Mouse (Mus musculus) heart, embryonic 10.5 days (tissue): ENCODE results near the gene Tpk1. TPM values are rescaled to one million over a fixed set of nuclear protein-coding genes. Genes with fewer than 3 reads are reported as not detected.

Source experiments
- DNase-seq: peaks from one replicate; pipeline ENCODE4 v3.0.0-alpha.2; 2017; ENCODE audit warnings: low spot score
- H3K27ac ChIP-seq: fragments of 300-500 bp; sonication (generic); 2 replicates; pipeline ENCODE4 v1.5.1; 2016; ENCODE audit warnings: mild to moderate bottlenecking
- H3K27me3 ChIP-seq: fragments of 300-500 bp; sonication (generic); 2 replicates; pipeline ENCODE4 v1.6.1; 2016; ENCODE audit warnings: mild to moderate bottlenecking; ENCODE audit not compliant: poor library complexity, insufficient read depth, severe bottlenecking
- H3K36me3 ChIP-seq: fragments of 300-500 bp; sonication (generic); 2 replicates; pipeline ENCODE4 v1.6.1; 2016; ENCODE audit warnings: mild to moderate bottlenecking, moderate library complexity
- H3K4me1 ChIP-seq: fragments of 300-500 bp; sonication (generic); 2 replicates; pipeline ENCODE4 v1.6.1; 2016; ENCODE audit warnings: mild to moderate bottlenecking
- H3K4me3 ChIP-seq: fragments of 300-500 bp; sonication (generic); 2 replicates; pipeline ENCODE4 v1.5.1; 2016; ENCODE audit warnings: mild to moderate bottlenecking, moderate library complexity
- H3K9me3 ChIP-seq: fragments of 300-500 bp; sonication (generic); 2 replicates; pipeline ENCODE4 v1.6.1; 2016; ENCODE audit warnings: mild to moderate bottlenecking, moderate library complexity
- WGBS: fragments of 180-500 bp; shearing (Covaris S2); methylation state at CpG from one replicate; pipeline ENCODE4 v1.1.7; 2016; 5-methylcytosine and 5-hydroxymethylcytosine counted together
- polyA plus RNA-seq: library from polyadenylated mRNA; unstranded; fragments of >200 nt; fragmentation: Nextera tagmentation; extraction: Ambion mirVana; gene quantifications from 2 replicates; pipeline ENCODE4 v1.2.1, GENCODE M21; 2016

Tpk1 gene
- polyA plus RNA-seq, 1 experiment from 2014 or later: 5.7 TPM

DNA sequence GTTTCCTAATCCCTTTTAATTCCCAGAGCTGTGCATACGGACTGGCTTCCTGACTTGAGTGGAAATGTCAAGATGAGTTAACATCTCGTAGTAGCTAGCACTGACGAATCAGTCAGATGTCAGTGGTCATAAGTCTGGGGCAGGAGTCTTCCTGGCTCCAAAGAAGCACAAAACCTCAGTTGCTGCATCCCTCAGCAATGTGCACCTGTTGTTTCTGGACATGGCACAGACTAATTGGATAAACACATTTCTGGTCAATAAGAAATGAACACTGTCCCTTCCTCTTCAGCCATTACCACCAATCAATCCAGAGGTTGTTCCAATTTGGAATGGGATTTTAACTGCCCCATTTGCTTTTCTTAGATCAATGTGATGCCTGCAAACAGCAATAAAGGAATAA is 281.2 kb downstream of the Tpk1 start:
- WGBS: 69% methylated on average over 3 of the region's 3 CpGs
- no peaks in the 10 kb centered on the region for H3K9me3 ChIP-seq
- peaks cover 7% of the 10 kb centered on the region for H3K4me1 ChIP-seq

DNA sequence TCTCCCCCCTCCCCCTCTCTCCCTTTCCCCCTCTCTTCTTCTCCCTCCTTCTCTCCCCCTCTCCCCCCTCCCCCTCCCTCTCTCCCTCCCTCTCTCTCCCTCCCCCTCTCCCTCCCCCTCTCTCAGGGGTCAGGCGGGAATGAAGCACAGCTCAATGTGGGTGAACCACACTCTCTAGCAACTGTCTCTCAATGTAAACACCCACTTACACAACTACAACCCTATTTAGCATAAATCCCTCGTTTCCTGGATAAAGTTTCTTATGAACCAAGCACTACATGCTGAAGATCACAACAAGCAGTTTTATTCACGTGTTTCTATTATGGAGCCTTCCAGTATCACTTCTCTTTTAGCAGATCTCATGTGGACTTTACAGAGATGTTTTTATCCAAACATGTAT is 281.8 kb downstream of the Tpk1 start:
- WGBS: 81% methylated on average over 3 of the region's 3 CpGs

More for the DNA sequence above, 281.2 kb downstream of the Tpk1 start:
- no peak overlapping the region for H3K27ac ChIP-seq
- no peak for DNase-seq
- H3K4me3 ChIP-seq: no peak overlapping the region
- no peaks in the 10 kb centered on the region for H3K36me3 ChIP-seq
- H3K27me3 ChIP-seq: no peaks in the 10 kb centered on the region

DNA sequence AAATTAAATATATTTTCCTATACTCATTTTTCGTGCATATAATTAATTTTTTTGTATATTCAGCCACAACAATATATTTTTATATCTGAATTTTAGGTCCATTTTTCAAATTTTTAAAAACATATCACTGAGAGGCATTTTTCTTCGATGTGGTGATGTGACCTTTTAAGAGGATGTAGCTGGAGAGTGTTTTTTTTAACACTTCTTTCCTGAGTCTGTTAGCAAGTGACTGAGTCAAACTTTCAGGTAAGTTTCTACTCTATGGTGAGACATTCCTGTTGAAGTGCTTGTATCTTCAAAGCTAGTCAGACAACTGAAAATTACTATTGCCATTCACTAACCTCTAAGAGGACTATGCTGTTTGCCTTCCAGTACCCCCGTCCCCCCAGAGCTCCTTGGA is 283.3 kb downstream of the Tpk1 start:
- H3K4me3 ChIP-seq: no peak overlapping the region
- H3K27ac ChIP-seq: no peak overlapping the region
- WGBS: 80% methylated on average over 3 of the region's 3 CpGs
- no peaks in the 10 kb centered on the region for H3K9me3 ChIP-seq
- peaks cover 7% of the 10 kb centered on the region for H3K4me1 ChIP-seq
- no peaks in the 10 kb centered on the region for H3K27me3 ChIP-seq
- H3K36me3 ChIP-seq: no peaks in the 10 kb centered on the region
- DNase-seq: no peak

More for the DNA sequence above, 281.8 kb downstream of the Tpk1 start:
- peaks cover 7% of the 10 kb centered on the region for H3K4me1 ChIP-seq
- no peaks in the 10 kb centered on the region for H3K9me3 ChIP-seq
- no peak overlapping the region for H3K4me3 ChIP-seq
- H3K27me3 ChIP-seq: no peaks in the 10 kb centered on the region
- H3K36me3 ChIP-seq: no peaks in the 10 kb centered on the region
- no peak for DNase-seq
- no peak overlapping the region for H3K27ac ChIP-seq

DNA sequence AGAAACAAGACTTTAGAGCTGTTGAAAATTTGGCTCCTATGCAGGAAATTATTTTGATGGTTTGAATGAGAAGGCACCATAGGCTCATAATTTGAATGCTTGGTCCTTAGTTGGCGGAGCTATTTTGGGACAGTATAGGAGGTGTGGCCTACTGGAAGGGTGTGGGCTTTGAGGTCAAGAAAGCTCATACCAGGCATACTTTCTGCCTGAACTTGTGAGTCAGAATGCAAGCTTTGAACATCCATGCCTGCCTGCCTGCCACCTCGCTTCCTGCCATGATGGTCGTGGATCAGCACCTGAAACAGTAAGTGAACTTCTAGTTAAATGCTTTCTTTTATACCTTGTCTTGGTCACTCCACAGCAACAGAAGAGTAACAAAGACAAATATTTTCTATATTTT is 283.8 kb downstream of the Tpk1 start:
- Histone ChIP-seq H3K27me3 (no peaks in the 10 kb centered on the region), H3K9me3 (no peaks in the 10 kb centered on the region), H3K36me3 (no peaks in the 10 kb centered on the region), H3K27ac (no peak overlapping the region), H3K4me3 (no peak overlapping the region), H3K4me1 (peaks cover 2% of the 10 kb centered on the region)
- DNase-seq: no peak
- WGBS: 46% methylated on average over 3 of the region's 3 CpGs

DNA sequence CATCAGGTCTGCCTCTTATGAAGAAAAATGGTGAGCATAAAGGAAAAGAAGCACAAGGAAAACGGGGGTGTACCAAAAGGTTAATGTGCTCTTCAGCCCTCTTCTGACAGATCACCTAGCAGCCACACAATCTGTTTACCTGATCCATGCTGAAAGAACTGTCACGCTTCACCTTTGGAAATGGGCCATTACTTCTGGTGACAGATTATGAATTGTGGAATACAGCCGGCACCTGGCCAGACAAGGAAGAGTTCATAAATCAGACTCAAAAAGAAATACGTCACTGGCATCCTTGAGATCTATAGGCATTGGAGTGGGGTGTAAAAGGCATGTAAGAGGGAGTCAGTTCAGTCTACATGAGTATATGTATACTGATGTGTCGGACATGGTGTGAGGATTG is 292.9 kb downstream of the Tpk1 start:
- WGBS: 84% methylated on average over 5 of the region's 5 CpGs
- no peak overlapping the region for H3K27ac ChIP-seq
- H3K4me3 ChIP-seq: no peak overlapping the region
- H3K36me3 ChIP-seq: no peaks in the 10 kb centered on the region
- H3K4me1 ChIP-seq: no peaks in the 10 kb centered on the region
- no peaks in the 10 kb centered on the region for H3K9me3 ChIP-seq
- H3K27me3 ChIP-seq: no peaks in the 10 kb centered on the region
- DNase-seq: no peak

DNA sequence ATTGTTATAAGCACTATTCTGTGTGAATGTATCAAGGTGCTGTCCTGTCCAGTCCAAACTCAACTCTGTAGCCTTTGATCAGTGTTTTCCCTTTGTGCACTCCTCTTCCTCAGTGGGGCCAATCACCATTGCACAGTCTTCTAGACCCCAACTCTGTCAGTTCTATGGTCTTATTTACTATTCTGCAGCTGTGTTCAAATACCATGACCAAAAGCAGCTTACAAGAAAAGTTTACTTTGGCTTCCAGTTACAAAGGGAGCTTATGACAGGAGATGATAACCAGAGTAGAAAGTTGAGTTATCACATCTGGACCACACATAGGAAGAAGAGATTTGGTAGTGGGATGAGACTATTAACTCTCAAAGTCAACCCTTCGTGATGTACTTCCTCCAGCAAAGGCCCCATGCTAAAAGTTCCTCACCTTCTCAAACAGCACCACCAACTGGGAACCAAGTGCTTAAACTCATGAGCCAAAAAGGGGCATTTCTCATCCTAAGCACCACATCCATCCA is 298.6 kb downstream of the Tpk1 start:
- no peaks in the 10 kb centered on the region for H3K27me3 ChIP-seq
- no peak for DNase-seq
- WGBS: 69% methylated on average over 1 of the region's 1 CpGs
- no peaks in the 10 kb centered on the region for H3K4me1 ChIP-seq
- no peak overlapping the region for H3K27ac ChIP-seq
- H3K36me3 ChIP-seq: no peaks in the 10 kb centered on the region
- no peak overlapping the region for H3K4me3 ChIP-seq
- H3K9me3 ChIP-seq: no peaks in the 10 kb centered on the region

DNA sequence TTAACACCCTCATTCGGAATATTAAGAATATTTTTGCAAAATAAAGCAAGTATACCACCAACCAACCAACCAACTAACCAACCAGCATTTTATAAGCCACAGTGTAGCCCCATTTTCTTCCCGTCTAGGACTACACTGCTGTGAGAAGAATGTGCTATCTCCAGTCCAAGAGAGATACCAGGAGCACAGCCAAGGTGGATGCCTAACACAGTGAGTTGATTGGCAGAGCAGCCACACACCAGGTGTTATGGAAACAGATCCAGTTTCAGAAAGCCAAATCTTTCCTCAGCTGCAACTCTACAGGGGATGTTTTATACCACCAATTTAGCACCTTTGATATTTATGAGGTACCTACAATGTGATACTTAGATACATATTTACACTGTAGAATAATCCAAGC is 299.1 kb downstream of the Tpk1 start:
- Histone ChIP-seq H3K36me3 (no peaks in the 10 kb centered on the region), H3K4me3 (no peak overlapping the region), H3K9me3 (no peaks in the 10 kb centered on the region), H3K27me3 (no peaks in the 10 kb centered on the region), H3K4me1 (no peaks in the 10 kb centered on the region), H3K27ac (no peak overlapping the region)
- WGBS: 66% methylated on average over 2 of the region's 2 CpGs
- DNase-seq: no peak

DNA sequence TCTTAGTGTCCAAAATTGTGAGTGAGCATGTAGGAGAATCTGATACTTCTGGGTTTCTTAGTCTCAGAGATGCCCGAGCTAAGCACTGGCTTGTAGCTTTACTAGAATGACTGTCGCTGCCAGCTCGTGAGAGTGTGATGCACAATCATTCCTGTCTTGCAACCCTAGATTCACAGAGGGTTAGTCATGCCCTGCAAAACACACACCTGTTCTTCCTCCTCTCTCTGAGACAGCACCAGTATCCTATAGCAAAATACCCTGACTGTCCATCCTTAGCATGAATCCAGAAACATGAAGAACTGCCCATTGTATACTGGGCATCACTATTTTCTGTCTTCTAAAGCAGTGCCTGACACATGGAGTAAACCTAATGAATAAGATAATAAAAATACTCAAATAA is 302.2 kb downstream of the Tpk1 start:
- DNase-seq: no peak
- H3K4me1 ChIP-seq: no peaks in the 10 kb centered on the region
- H3K9me3 ChIP-seq: no peaks in the 10 kb centered on the region
- H3K27me3 ChIP-seq: no peaks in the 10 kb centered on the region
- no peak overlapping the region for H3K27ac ChIP-seq
- no peaks in the 10 kb centered on the region for H3K36me3 ChIP-seq
- no peak overlapping the region for H3K4me3 ChIP-seq
- 82% methylated on average over 3 of the region's 3 CpGs for WGBS

DNA sequence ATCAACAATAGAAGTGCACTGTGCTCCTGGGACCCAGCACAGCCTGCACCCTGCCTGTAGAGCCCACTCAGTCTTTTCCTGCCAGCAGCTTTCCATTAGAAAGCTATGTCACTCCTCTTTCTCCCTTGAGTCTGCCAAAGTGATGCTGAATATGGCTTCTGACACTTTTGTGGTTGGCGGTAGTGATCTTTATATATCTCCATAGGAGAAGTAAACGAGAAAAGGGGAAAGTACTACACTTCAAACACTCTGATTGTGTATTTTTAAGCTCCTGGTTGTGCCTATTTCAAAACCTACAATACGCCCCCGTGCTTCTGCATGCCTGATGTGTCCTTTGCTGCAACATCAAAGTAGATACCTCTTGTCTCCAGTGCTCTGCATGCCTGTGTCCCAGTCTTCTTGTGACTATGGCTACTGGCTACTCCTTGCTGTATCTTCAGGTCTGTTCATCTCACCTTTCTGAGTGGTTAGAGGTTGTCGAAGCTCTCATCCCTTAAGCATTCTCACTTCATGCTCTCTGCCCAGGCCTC is 302.7 kb downstream of the Tpk1 start:
- Histone ChIP-seq H3K36me3 (no peaks in the 10 kb centered on the region), H3K27me3 (no peaks in the 10 kb centered on the region), H3K27ac (no peak overlapping the region), H3K4me3 (no peak overlapping the region), H3K9me3 (no peaks in the 10 kb centered on the region), H3K4me1 (no peaks in the 10 kb centered on the region)
- WGBS: 81% methylated on average over 5 of the region's 5 CpGs
- DNase-seq: no peak

DNA sequence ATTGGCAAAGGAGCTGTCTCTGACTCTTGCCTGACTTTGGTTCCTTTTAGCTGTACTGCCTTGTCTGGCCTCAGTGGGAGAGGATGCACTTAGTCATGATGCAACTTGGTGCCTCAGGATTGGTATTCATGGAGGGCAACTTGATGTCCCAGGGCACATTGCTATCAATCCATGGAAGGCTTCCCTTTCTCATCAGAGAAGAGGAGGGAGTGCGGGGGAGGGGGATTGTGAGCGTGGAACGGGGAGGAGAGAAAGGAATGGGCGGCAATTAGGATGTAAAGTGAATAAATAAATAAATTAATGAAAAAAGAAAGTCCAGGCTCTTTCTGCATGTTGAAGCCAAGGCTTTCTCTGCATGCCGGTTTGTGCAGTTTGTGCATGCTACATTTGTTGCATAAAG is 304.8 kb downstream of the Tpk1 start:
- Histone ChIP-seq H3K4me1 (no peaks in the 10 kb centered on the region), H3K9me3 (no peaks in the 10 kb centered on the region), H3K27me3 (no peaks in the 10 kb centered on the region), H3K4me3 (no peak overlapping the region), H3K27ac (no peak overlapping the region), H3K36me3 (no peaks in the 10 kb centered on the region)
- no peak for DNase-seq
- 52% methylated on average over 5 of the region's 5 CpGs for WGBS

DNA sequence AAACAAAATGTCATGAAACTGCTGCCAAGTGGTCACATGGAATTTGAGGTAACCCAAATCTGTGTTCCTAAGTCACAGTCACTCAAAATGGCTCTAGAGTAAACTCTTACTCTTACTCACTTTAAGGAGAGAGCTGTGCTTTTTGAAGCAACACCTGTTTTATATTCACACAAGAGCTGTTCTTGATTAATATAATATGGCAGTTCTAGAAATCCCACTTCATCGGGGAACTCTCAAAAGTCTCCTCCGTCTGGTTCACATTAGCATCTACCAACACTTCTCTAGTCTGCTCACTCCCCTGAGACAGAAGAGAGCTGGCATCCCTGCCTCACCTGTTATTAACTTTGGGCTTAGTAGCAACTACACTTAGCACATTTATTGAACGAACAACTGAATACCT is 305.9 kb downstream of the Tpk1 start:
- H3K27me3 ChIP-seq: no peaks in the 10 kb centered on the region
- H3K4me1 ChIP-seq: no peaks in the 10 kb centered on the region
- H3K4me3 ChIP-seq: no peak overlapping the region
- H3K36me3 ChIP-seq: no peaks in the 10 kb centered on the region
- no peaks in the 10 kb centered on the region for H3K9me3 ChIP-seq
- 80% methylated on average over 3 of the region's 3 CpGs for WGBS
- no peak for DNase-seq
- no peak overlapping the region for H3K27ac ChIP-seq

DNA sequence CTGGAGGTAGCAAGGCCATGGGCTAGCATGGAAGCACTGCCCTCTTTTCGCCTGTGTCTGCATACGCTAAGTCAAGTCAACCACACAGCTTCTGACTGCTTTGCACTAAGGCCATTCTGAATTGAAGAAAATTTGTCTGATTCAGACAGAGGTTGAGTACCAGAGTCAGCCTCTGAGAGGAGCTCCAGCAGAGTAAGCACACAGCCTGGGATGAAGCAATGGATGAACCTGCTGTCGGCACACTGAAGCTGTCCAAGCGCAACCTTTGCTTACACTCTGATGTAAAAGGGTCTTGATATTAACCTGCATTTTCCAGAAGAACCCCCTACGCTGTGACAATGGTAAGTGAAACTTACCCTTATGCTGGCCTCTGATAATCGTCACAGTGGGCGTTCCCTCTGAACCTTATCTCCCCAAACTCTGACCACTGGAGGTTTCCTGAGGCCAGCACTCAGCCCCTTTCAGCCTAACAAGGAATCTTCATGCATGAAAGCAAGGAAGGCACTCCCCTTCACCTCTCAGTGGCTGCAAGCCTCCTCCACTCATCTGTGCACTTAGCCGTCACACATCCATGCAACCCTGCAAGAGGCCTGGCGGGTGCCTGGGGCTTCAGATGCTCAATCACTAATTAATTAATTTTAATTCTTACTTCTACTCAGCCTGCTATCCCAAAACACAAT is 311.4 kb downstream of the Tpk1 start:
- Histone ChIP-seq H3K4me1 (peaks cover 7% of the 10 kb centered on the region; the same call in 1 of the 2 replicates), H3K9me3 (no peaks in the 10 kb centered on the region), H3K4me3 (peak overlapping the region; percentile 5; the same call in 1 of the 2 replicates), H3K27ac (no peak overlapping the region), H3K27me3 (no peaks in the 10 kb centered on the region), H3K36me3 (no peaks in the 10 kb centered on the region)
- no peak for DNase-seq
- 46% methylated on average over 9 of the region's 9 CpGs for WGBS

DNA sequence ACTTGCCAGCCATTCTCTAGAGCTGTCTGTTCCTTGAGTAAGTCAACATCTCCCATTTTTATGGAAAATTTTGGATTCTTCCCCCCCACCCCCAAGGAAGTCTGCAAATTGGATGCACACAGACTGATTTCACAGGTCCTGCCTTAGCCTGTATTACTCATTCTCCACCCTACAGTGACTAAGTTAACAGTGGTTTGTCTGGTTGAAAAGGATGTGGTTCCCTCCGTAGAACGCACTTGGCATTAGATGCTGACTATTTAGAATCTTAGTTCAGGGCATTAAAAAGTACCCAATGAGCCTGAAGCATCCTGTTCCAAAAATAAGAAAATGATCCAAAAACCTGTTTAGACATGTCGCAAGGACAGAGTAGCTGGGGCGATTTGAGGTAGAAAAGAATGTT is 312.6 kb downstream of the Tpk1 start:
- no peak overlapping the region for H3K27ac ChIP-seq
- DNase-seq: no peak
- no peaks in the 10 kb centered on the region for H3K36me3 ChIP-seq
- H3K4me1 ChIP-seq: peaks cover 7% of the 10 kb centered on the region; the same call in 1 of the 2 replicates
- 91% methylated on average over 4 of the region's 4 CpGs for WGBS
- no peaks in the 10 kb centered on the region for H3K9me3 ChIP-seq
- H3K27me3 ChIP-seq: no peaks in the 10 kb centered on the region
- H3K4me3 ChIP-seq: no peak overlapping the region

DNA sequence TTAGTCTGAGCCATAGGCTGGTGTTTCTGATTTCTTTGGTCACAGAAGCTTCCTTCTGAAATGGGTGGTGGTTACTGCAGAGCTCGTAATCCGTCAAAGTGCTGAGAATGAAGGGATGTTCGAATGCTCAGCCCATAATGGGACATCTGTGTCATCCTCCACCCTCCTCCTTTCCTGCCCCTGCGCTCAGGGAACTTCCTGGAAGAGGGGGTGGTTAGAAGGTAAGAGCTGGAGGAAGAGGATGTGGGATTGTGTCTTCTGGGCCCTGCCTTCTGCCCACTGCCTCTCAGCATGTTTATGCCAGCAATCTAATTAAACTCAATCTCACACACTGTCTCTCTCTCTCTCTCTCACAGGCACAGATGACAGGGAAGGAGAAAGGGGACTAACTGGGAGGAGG is 317.0 kb downstream of the Tpk1 start:
- no peak for DNase-seq
- Histone ChIP-seq H3K4me3 (no peak overlapping the region), H3K27me3 (no peaks in the 10 kb centered on the region), H3K27ac (no peak overlapping the region), H3K4me1 (no peaks in the 10 kb centered on the region), H3K36me3 (no peaks in the 10 kb centered on the region), H3K9me3 (no peaks in the 10 kb centered on the region)
- WGBS: 61% methylated on average over 4 of the region's 4 CpGs
